Mouse (Mus musculus) thymus, adult 2 months (tissue): ENCODE measurements around the gene Scamp4.

Experiments used
- CTCF ChIP-seq: fragments of 200-500 bp; IDR thresholded peaks from 2 replicates; pipeline ENCODE4 v1.5.1; 2012; ENCODE audit warnings: mild to moderate bottlenecking, control low read depth, low read length, moderate library complexity, borderline replicate concordance; ENCODE audit not compliant: control insufficient read depth, poor library complexity, insufficient read depth; ENCODE audit errors: extremely low read depth
- POLR2A ChIP-seq: fragments of 200-500 bp; IDR thresholded peaks from 2 replicates; pipeline ENCODE4 v1.6.1; 2012; ENCODE audit warnings: mild to moderate bottlenecking, low read length, control low read depth, moderate library complexity; ENCODE audit not compliant: control insufficient read depth, poor library complexity, insufficient read depth; ENCODE audit errors: extremely low read depth

DNA sequence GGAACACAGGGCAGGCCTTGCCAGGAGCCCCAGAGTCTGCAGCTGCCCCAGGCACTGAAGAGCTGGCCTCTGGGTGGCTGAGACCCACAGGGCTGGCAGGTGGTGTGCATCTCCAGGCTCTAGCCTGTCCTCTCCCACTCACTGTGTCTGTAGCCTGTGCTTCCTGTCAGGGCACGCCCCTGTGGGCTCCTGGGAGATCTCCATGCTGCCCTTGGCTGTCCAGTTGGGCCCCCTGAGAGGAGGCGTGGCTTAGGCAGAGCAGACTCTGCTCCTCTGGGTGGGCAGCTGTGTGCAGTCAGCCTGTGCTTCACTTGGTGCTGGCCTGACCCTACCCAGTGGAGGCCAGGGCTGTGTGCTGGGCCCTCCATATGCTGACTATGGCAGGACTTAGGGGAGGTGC is 25.0 kb downstream of the Scamp4 start:
- TF ChIP-seq CTCF (no peak), POLR2A (no peak)
